Mouse (Mus musculus) lung, postnatal 0 days (tissue): ENCODE results near the gene Stam2.

Source experiments
- CTCF ChIP-seq: IDR thresholded peaks from 2 replicates; pipeline ENCODE4 v1.5.1; 2016; ENCODE audit warnings: antibody characterized with exemption, mild to moderate bottlenecking
- EP300 ChIP-seq: IDR thresholded peaks from 2 replicates; pipeline ENCODE4 v1.6.1; 2016; ENCODE audit warnings: antibody characterized with exemption, mild to moderate bottlenecking, control low read depth

DNA sequence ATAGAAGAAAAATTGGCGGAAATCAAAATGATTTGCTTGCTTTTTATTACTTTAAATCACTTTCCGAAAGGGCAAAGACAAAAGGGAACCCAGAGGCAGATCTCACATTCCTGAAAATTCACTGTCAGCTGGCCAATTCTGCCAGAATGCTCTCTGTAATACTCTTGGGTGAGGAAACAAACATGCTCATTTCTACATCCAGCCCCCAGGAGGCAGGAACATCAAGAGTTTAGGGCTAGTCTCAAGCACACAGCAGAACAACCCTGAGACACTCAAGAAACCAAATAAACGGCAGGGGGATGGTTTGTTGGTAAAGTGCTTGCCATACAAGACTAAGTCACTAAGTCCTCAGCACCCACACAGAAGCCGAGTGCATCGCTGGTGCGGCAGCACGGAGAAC, 9.5 kb downstream of the Stam2 start:
- TF ChIP-seq CTCF, result peak; percentile 18; the same call in 1 of the 2 replicates
- TF ChIP-seq EP300, result no peak
